ENCODE assay signal across 22 mouse cellular contexts in the genomic region with DNA sequence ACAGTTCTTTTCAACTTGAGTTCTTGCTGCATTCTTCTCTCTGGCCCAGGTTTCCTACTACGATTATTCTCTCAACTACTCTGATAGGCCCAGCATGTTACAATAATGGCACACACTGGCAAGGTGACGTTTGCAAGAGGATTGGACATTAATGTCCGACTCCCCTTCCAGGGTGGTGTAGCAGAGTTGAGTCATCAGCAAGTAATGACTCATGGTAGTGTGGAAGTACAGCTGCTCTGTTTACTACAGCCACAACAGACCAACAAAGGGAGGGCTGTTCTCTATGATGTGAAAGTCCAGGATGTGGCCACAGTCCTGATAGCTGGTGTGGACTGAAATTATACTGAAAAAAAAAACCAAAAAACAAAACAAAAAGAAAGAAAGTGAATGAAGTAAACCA. TPM values are rescaled to one million over a fixed set of nuclear protein-coding genes. Genes with fewer than 3 reads are reported as not detected.
A peak's percentile ranks its signal among the peaks of the same experiment; 100 is the strongest.
DNase-seq lines count a peak whose midpoint lies in the region; TF ChIP-seq lines count a peak whose summit lies in the region.
"Had no signal": no experiment of that assay in that cellular context is flagged by ENCODE, and none has a peak within 500 bp of the region (broad histone marks: within the 10 kb centered on the region; RNA-seq: fewer than 3 reads in every experiment).

No protein-coding gene starts in this region.

- intact Hi-C loops in left cerebral cortex, postnatal 25 days (cut with DNase I): no loop called here

- H3K4me3 ChIP-seq in layer of hippocampus, adult 2 months: no peak overlapping the region
- H3K4me3 ChIP-seq in CH12.LX (replicated peaks in 1 of 3; ENCODE audit: low read depth in 2 of 3, low read length in 2 of 3, poor library complexity in 1 of 3): no peak overlapping the region
- H3K4me3 ChIP-seq: forebrain, embryonic 13.5 days; heart, embryonic 15.5 days; hindbrain, embryonic 10.5 days; limb, embryonic 12.5 days; liver, embryonic 12.5 days; stomach, embryonic 15.5 days had no signal

- peaks cover 6% of the 10 kb centered on the region for H3K9me3 ChIP-seq in CH12.LX (replicated peaks; ENCODE audit: low read length)
- H3K9me3 ChIP-seq: forebrain, embryonic 13.5 days; heart, embryonic 15.5 days; liver, embryonic 12.5 days; stomach, embryonic 15.5 days had no signal

- no peaks in the 10 kb centered on the region for H3K27me3 ChIP-seq in CH12.LX (replicated peaks)
- H3K27me3 ChIP-seq: forebrain, embryonic 13.5 days; heart, embryonic 15.5 days; limb, embryonic 12.5 days; liver, embryonic 12.5 days; stomach, embryonic 15.5 days had no signal

- H3K27ac ChIP-seq in layer of hippocampus, adult 2 months: peak overlapping the region; percentile 51; the same call in 1 of the 2 replicates
- H3K27ac ChIP-seq in CH12.LX (ENCODE audit: insufficient read depth, low read depth): no peak overlapping the region
- H3K27ac ChIP-seq: forebrain, embryonic 13.5 days; heart, embryonic 15.5 days; hindbrain, embryonic 10.5 days; hindbrain, postnatal 0 days; limb, embryonic 12.5 days; liver, embryonic 12.5 days; stomach, embryonic 15.5 days had no signal

- H3K4me2 ChIP-seq in CH12.LX (ENCODE audit: insufficient read depth, low read depth, poor library complexity, severe bottlenecking): no peak overlapping the region
- H3K4me2 ChIP-seq: forebrain, embryonic 13.5 days; heart, embryonic 15.5 days; limb, embryonic 12.5 days; liver, embryonic 12.5 days; lung, embryonic 14.5 days; midbrain, embryonic 11.5 days; stomach, embryonic 15.5 days had no signal

- in situ Hi-C loops in CH12.LX (cut with MboI; ENCODE audit: low pct_ligation_motif_present, low pct_unique_long_range_greater_than_20kb, low sequenced_read_pairs): no loop called here

- TF ChIP-seq POLR2A in CH12.LX (IDR thresholded peaks at IDR 0.05; ENCODE audit: low read depth, low read length): no peak

- dilution Hi-C loops in CH12.LX (cut with MboI; ENCODE audit: extremely low pct_ligation_motif_present, extremely low pct_unique_long_range_greater_than_20kb, low sequenced_read_pairs): no loop called here

- DNase-seq in layer of hippocampus, adult 2 months (ENCODE audit: low spot score in 2 of 2): no peak
- DNase-seq in layer of hippocampus, postnatal 10 days (ENCODE audit: low spot score in 2 of 2): no peak
- DNase-seq in CH12.LX (ENCODE audit: extremely low read depth): no peak
- DNase-seq in brain, adult 2 months (ENCODE audit: low read depth, low spot score): peak; percentile 55
- DNase-seq in right cerebral cortex, adult 18-20 months: no peak
- no peak for DNase-seq in left cerebral cortex, postnatal 25 days (ENCODE audit: low spot score in 2 of 2)
- DNase-seq in right cerebral cortex, postnatal 10 days (ENCODE audit: low spot score in 2 of 2): no peak
- DNase-seq: cerebellum, adult 9-10 months; kidney, adult 18-20 months; kidney, postnatal 14 days; lung, embryonic 14.5 days; lung, postnatal 4 days; right cerebral cortex, postnatal 25 days; thymus, adult 2 months had no signal

- no peak for TF ChIP-seq RAD21 in CH12.LX (IDR thresholded peaks at IDR 0.05; ENCODE audit: low read depth, low read length)

- no peak for TF ChIP-seq EP300 in CH12.LX (IDR thresholded peaks at IDR 0.05; ENCODE audit: low read length)

- H3K36me3 ChIP-seq in CH12.LX (replicated peaks in 1 of 2; ENCODE audit: control insufficient read depth in 1 of 2, insufficient read depth in 1 of 2, low read length in 1 of 2): peaks cover 62 to 94% of the 10 kb centered on the region in 2 experiments

- H3K4me1 ChIP-seq in CH12.LX (ENCODE audit: control insufficient read depth in 1 of 2, insufficient read depth in 2 of 2): no peaks in the 10 kb centered on the region; a peak in 1 of 4 replicates
- H3K4me1 ChIP-seq: forebrain, embryonic 13.5 days; heart, embryonic 15.5 days; hindbrain, embryonic 10.5 days; limb, embryonic 12.5 days; liver, embryonic 12.5 days; stomach, embryonic 15.5 days had no signal

- H3K79me2 ChIP-seq in CH12.LX (replicated peaks; ENCODE audit: control insufficient read depth, extremely low read depth, insufficient read depth, poor library complexity, severe bottlenecking): peaks cover 3% of the 10 kb centered on the region

- TF ChIP-seq CTCF in layer of hippocampus, adult 2 months (conservative IDR thresholded peaks at IDR 0.05): no peak
- no peak for TF ChIP-seq CTCF in CH12.LX (conservative IDR thresholded peaks at IDR 0.05 in 1 of 2, IDR thresholded peaks at IDR 0.05 in 1 of 2; ENCODE audit: low read depth in 2 of 2, low read length in 2 of 2)

- H3K9ac ChIP-seq in CH12.LX (ENCODE audit: insufficient read depth, low read depth): no peak overlapping the region
- H3K9ac ChIP-seq: forebrain, embryonic 13.5 days; heart, embryonic 15.5 days; limb, embryonic 12.5 days; liver, embryonic 12.5 days; lung, embryonic 14.5 days; stomach, embryonic 15.5 days had no signal

TF ChIP-seq in CH12.LX, 34 proteins besides CTCF, POLR2A, EP300 and RAD21:
- 0 out of 2 replicates have a peak, but pooled peaks have one; percentile 20 for TF ChIP-seq IRF4 (IDR thresholded peaks at IDR 0.05; ENCODE audit: low read depth, low read length)
- TF ChIP-seq ZKSCAN1 (IDR thresholded peaks at IDR 0.05; ENCODE audit: borderline replicate concordance, low read depth, low read length): no peak
- no peak for TF ChIP-seq CHD2 (IDR thresholded peaks at IDR 0.05; ENCODE audit: low read length)
- no peak for TF ChIP-seq GABPA (IDR thresholded peaks at IDR 0.05; ENCODE audit: insufficient replicate concordance, low read depth, low read length)
- TF ChIP-seq MYC (IDR thresholded peaks at IDR 0.05; ENCODE audit: low read depth, low read length): no peak

RNA-seq across cellular contexts. Expression of a gene that starts 16.2 kb away (rescaled TPM):
- total RNA-seq in layer of hippocampus, adult 2 months (2021): 10 to 100 TPM; 18.4 to 20.7 TPM
- 10 to 100 TPM; 16.7 to 19.3 TPM for total RNA-seq in layer of hippocampus, postnatal 10 days (2021)
- total RNA-seq in CH12.LX (2012; rRNA removed) (16.8 and 19.5 TPM in 2 replicates), CH12.LX (2014; rRNA removed) (21.0 and 30.0 TPM in 2 replicates)
- 25.7 and 27.4 TPM in 2 replicates for polyA plus RNA-seq in CH12.LX (2012; ENCODE audit: insufficient read length, low read depth)
- 10 to 100 TPM; 16.0 to 16.1 TPM for total RNA-seq in left cerebral cortex, postnatal 25 days (2021)

RNA-seq across cellular contexts. Expression of a gene that starts 16.3 kb away (rescaled TPM):
- 1 to 10 TPM; 8.0 to 9.3 TPM for total RNA-seq in layer of hippocampus, adult 2 months (2021)
- 10 to 100 TPM; 11.6 to 13.1 TPM for total RNA-seq in layer of hippocampus, postnatal 10 days (2021)
- 3.9 and 17.6 TPM in 2 replicates for total RNA-seq in CH12.LX (2012; rRNA removed)
- total RNA-seq in CH12.LX (2014; rRNA removed): 16.3 and 22.3 TPM in 2 replicates
- polyA plus RNA-seq in CH12.LX (2012; ENCODE audit: insufficient read length, low read depth): 4.1 and 6.0 TPM in 2 replicates
- 1 to 10 TPM; 8.5 to 9.7 TPM for total RNA-seq in left cerebral cortex, postnatal 25 days (2021)
